Mouse (Mus musculus): Measurements from ENCODE around the gene Sec14l1. TPM values are rescaled to one million over a fixed set of nuclear protein-coding genes. Genes with fewer than 3 reads are reported as not detected.

Sec14l1 gene
- total and polyA plus RNA-seq, 2 experiments from 2014 or later = 38.0 to 71.6 TPM

GRCm38 (mm10) chr11:117174098-117174892 lies 59.3 kb downstream of the Sec14l1 start:
- ATAC-seq (ENCODE audit: insufficient read depth, low read depth) (no peak), DNase-seq (ENCODE audit: low spot score) (no peak)
- Histone ChIP-seq H3K4me3 (ENCODE audit: low read depth, low read length) (peak overlapping the region; percentile 33), H3K27me3 (ENCODE audit: control insufficient read depth, insufficient read depth, low read length) (no peaks in the 10 kb centered on the region), H3K27ac (ENCODE audit: low read depth) (peak overlapping the region; percentile 55; the same call in 1 of the 2 replicates), H3K4me2 (ENCODE audit: low read depth, low read length) (peak overlapping the region; percentile 57), H3K9ac (replicated peaks; ENCODE audit: low read depth, low read length) (peak overlapping the region; percentile 45; the same call in 1 of the 2 replicates), H3K9me3 (replicated peaks; ENCODE audit: control insufficient read depth, low read length) (no peaks in the 10 kb centered on the region), H3K36me3 (replicated peaks; ENCODE audit: control insufficient read depth, insufficient read depth, low read length) (no peaks in the 10 kb centered on the region), H3K4me1 (ENCODE audit: control insufficient read depth, insufficient read depth) (peaks cover 6% of the 10 kb centered on the region; the same call in 1 of the 2 replicates)
- 28% methylated on average over 18 of the region's 18 CpGs for whole genome bisulfite sequencing
- TF ChIP-seq EP300 (IDR thresholded peaks at IDR 0.05; ENCODE audit: low read depth) = no peak
- no peak for TF ChIP-seq CTCF (IDR thresholded peaks at IDR 0.05; ENCODE audit: low read depth)

- Histone ChIP-seq H3K9me3 (replicated peaks; ENCODE audit: control insufficient read depth, low read length) (no peaks in the 10 kb centered on the region), H3K4me3 (ENCODE audit: low read depth, low read length) (peak overlapping the region; percentile 33), H3K4me2 (ENCODE audit: low read depth, low read length) (peak overlapping the region; percentile 57), H3K27ac (ENCODE audit: low read depth) (peak overlapping the region; percentile 55; the same call in 1 of the 2 replicates), H3K4me1 (ENCODE audit: control insufficient read depth, insufficient read depth) (peaks cover 6% of the 10 kb centered on the region; the same call in 1 of the 2 replicates), H3K36me3 (replicated peaks; ENCODE audit: control insufficient read depth, insufficient read depth, low read length) (no peaks in the 10 kb centered on the region), H3K27me3 (ENCODE audit: control insufficient read depth, insufficient read depth, low read length) (no peaks in the 10 kb centered on the region), H3K9ac (replicated peaks; ENCODE audit: low read depth, low read length) (peak overlapping the region; percentile 45; the same call in 1 of the 2 replicates)
- ATAC-seq (ENCODE audit: insufficient read depth, low read depth) (no peak), DNase-seq (ENCODE audit: low spot score) (peak; percentile 12)
- 40% methylated on average over 15 of the region's 15 CpGs for WGBS
- no peak for TF ChIP-seq EP300 (IDR thresholded peaks at IDR 0.05; ENCODE audit: low read depth)
- TF ChIP-seq CTCF (IDR thresholded peaks at IDR 0.05; ENCODE audit: low read depth) = no peak
Observed at GRCm38 (mm10) chr11:117174924-117175323, 60.0 kb downstream of the Sec14l1 start.

- Histone ChIP-seq H3K36me3 (replicated peaks; ENCODE audit: control insufficient read depth, insufficient read depth, low read length) (no peaks in the 10 kb centered on the region), H3K4me1 (ENCODE audit: control insufficient read depth, insufficient read depth) (peaks cover 6% of the 10 kb centered on the region; the same call in 1 of the 2 replicates), H3K9ac (replicated peaks; ENCODE audit: low read depth, low read length) (no peak overlapping the region), H3K4me3 (ENCODE audit: low read depth, low read length) (no peak overlapping the region), H3K4me2 (ENCODE audit: low read depth, low read length) (no peak overlapping the region), H3K9me3 (replicated peaks; ENCODE audit: control insufficient read depth, low read length) (no peaks in the 10 kb centered on the region), H3K27me3 (ENCODE audit: control insufficient read depth, insufficient read depth, low read length) (no peaks in the 10 kb centered on the region), H3K27ac (ENCODE audit: low read depth) (no peak overlapping the region)
- DNase-seq (ENCODE audit: low spot score) (no peak), ATAC-seq (ENCODE audit: insufficient read depth, low read depth) (no peak)
- WGBS = 85% methylated on average over 12 of the region's 12 CpGs
- no peak for TF ChIP-seq EP300 (IDR thresholded peaks at IDR 0.05; ENCODE audit: low read depth)
- no peak for TF ChIP-seq CTCF (IDR thresholded peaks at IDR 0.05; ENCODE audit: low read depth)
Observed at GRCm38 (mm10) chr11:117175472-117175871, 60.5 kb downstream of the Sec14l1 start.

GRCm38 (mm10) chr11:117176304-117176703 lies 61.3 kb downstream of the Sec14l1 start:
- Histone ChIP-seq H3K4me3 (ENCODE audit: low read depth, low read length) (no peak overlapping the region), H3K9me3 (replicated peaks; ENCODE audit: control insufficient read depth, low read length) (no peaks in the 10 kb centered on the region), H3K4me2 (ENCODE audit: low read depth, low read length) (no peak overlapping the region), H3K4me1 (ENCODE audit: control insufficient read depth, insufficient read depth) (peaks cover 6% of the 10 kb centered on the region; the same call in 1 of the 2 replicates), H3K27ac (ENCODE audit: low read depth) (no peak overlapping the region), H3K36me3 (replicated peaks; ENCODE audit: control insufficient read depth, insufficient read depth, low read length) (no peaks in the 10 kb centered on the region), H3K27me3 (ENCODE audit: control insufficient read depth, insufficient read depth, low read length) (no peaks in the 10 kb centered on the region), H3K9ac (replicated peaks; ENCODE audit: low read depth, low read length) (no peak overlapping the region)
- ATAC-seq (ENCODE audit: insufficient read depth, low read depth) = peak; percentile 31; the same call in 1 of the 2 replicates
- TF ChIP-seq CTCF (IDR thresholded peaks at IDR 0.05; ENCODE audit: low read depth) (peak; percentile 63), EP300 (IDR thresholded peaks at IDR 0.05; ENCODE audit: low read depth) (no peak)
- WGBS = 38% methylated on average over 5 of the region's 5 CpGs
- peak; percentile 11 for DNase-seq (ENCODE audit: low spot score)

GRCm38 (mm10) chr11:117176900-117177299 lies 61.9 kb downstream of the Sec14l1 start:
- no peak for ATAC-seq (ENCODE audit: insufficient read depth, low read depth)
- no peak for DNase-seq (ENCODE audit: low spot score)
- 71% methylated on average over 5 of the region's 5 CpGs for WGBS

More at GRCm38 (mm10) chr11:117176900-117177299, 61.9 kb downstream of the Sec14l1 start:
- H3K4me1 ChIP-seq (ENCODE audit: control insufficient read depth, insufficient read depth) = peaks cover 6% of the 10 kb centered on the region; the same call in 1 of the 2 replicates
- TF ChIP-seq EP300 (IDR thresholded peaks at IDR 0.05; ENCODE audit: low read depth) = no peak
- no peak for TF ChIP-seq CTCF (IDR thresholded peaks at IDR 0.05; ENCODE audit: low read depth)
- H3K27ac ChIP-seq (ENCODE audit: low read depth) = no peak overlapping the region
- no peaks in the 10 kb centered on the region for H3K27me3 ChIP-seq (ENCODE audit: control insufficient read depth, insufficient read depth, low read length)
- H3K36me3 ChIP-seq (replicated peaks; ENCODE audit: control insufficient read depth, insufficient read depth, low read length) = no peaks in the 10 kb centered on the region
- no peak overlapping the region for H3K9ac ChIP-seq (replicated peaks; ENCODE audit: low read depth, low read length)
- H3K9me3 ChIP-seq (replicated peaks; ENCODE audit: control insufficient read depth, low read length) = peaks cover 5% of the 10 kb centered on the region
- no peak overlapping the region for H3K4me2 ChIP-seq (ENCODE audit: low read depth, low read length)
- no peak overlapping the region for H3K4me3 ChIP-seq (ENCODE audit: low read depth, low read length)
